Mouse (Mus musculus) embryo, embryonic 11.5 days (tissue): ENCODE results near the gene Plekha7.

ENCODE experiments used
- DNase-seq: peaks from one replicate; pipeline ENCODE4 v3.0.0-alpha.2; 2012; ENCODE audit warnings: low read depth, low spot score

Gene Plekha7

GRCm38 (mm10) chr7:116251516-116251915 is 56.7 kb downstream of the Plekha7 start:
- no peak for DNase-seq

GRCm38 (mm10) chr7:116248536-116248935 is 59.6 kb downstream of the Plekha7 start:
- DNase-seq = no peak

DNA sequence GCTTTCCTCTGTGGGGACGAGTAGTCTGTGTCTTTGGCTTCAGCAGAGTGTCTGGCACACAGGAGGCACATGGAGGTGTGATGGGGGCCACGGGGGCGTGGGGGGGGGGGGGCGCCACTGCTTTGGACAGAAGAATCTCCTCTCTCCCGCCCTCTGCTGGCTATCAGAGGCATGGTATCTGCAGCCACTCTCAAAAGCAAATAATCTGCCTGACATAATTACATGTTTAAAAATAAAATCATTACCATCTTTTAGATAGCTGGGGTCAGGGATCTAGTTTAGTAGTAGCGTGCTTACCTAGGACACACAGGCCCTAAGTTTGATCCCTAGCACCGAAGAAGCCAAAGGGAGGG is 60.8 kb downstream of the Plekha7 start:
- DNase-seq = no peak

GRCm38 (mm10) chr7:116246696-116247376 is 61.3 kb downstream of the Plekha7 start:
- no peak for DNase-seq

- DNase-seq = no peak
Measured at GRCm38 (mm10) chr7:116245815-116246695, 62.1 kb downstream of the Plekha7 start.

DNA sequence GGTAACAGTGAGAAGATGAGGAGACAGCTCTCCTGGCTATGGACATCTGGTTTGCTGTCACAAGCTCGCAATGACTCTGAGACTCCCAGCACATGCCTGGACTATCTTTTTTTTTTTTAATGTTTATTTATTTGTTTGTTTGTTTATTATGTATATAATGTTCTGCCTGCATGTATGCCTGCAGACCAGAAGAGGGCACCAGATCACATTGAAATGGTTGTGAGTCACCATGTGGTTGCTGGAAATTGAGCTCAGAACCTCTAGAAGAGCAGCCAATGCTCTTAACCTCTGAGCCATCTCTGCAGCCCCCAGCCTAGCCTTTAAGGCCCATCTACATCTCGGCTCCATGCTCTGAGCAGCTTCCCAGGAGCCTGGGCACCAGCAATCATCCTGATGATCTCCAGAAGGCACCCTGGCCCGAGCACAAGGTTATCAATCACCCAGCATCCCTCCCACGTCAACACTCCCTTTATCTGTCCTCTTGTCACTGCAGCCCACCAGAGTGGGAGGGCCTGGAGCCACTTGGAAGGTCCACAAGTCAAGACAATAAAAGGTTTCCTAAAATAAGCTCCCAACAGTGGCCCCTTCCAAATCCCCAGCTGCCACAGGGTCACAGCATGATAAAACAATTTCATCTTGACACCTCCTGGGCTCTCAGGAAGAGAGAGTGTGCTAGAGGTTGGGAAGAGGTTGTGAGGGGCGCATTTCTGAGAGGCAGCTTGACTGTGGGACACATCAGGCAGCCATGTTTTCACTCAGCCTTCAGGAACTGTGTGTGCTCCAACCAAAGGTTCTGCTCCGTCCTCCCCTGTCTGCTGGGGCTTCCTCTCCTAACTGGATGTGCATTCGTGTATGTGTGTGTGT is 63.6 kb downstream of the Plekha7 start:
- no peak for DNase-seq

DNA sequence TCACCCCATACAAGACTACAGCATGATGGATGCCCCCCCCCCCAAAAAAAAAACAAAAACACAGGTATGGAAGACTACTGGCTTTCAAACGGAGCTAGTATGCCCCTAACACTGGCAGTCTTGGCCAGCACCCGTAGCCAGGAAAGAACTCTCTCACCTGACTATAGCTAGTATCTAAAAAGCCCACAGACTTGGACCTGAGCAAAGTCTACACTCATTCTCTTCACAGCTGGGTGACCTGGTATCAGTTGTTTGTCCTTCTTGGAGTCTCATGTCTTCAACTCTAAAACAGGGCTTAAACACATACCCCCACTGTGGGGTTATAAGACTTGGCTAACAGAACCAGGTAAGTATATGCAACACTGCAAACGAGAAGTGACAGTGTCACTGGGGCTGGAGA is 65.4 kb downstream of the Plekha7 start:
- DNase-seq = no peak

GRCm38 (mm10) chr7:116241601-116242000 is 66.6 kb downstream of the Plekha7 start:
- DNase-seq = no peak

GRCm38 (mm10) chr7:116240791-116241474 is 67.2 kb downstream of the Plekha7 start:
- DNase-seq = no peak

GRCm38 (mm10) chr7:116240353-116240752 is 67.8 kb downstream of the Plekha7 start:
- no peak for DNase-seq

GRCm38 (mm10) chr7:116238320-116238719 is 69.9 kb downstream of the Plekha7 start:
- DNase-seq = no peak

- peak; percentile 36 for DNase-seq
Measured at GRCm38 (mm10) chr7:116237157-116237981, 70.8 kb downstream of the Plekha7 start.

- DNase-seq = no peak
Measured at GRCm38 (mm10) chr7:116236608-116237007, 71.6 kb downstream of the Plekha7 start.

GRCm38 (mm10) chr7:116234287-116234806 is 73.8 kb downstream of the Plekha7 start:
- no peak for DNase-seq

DNA sequence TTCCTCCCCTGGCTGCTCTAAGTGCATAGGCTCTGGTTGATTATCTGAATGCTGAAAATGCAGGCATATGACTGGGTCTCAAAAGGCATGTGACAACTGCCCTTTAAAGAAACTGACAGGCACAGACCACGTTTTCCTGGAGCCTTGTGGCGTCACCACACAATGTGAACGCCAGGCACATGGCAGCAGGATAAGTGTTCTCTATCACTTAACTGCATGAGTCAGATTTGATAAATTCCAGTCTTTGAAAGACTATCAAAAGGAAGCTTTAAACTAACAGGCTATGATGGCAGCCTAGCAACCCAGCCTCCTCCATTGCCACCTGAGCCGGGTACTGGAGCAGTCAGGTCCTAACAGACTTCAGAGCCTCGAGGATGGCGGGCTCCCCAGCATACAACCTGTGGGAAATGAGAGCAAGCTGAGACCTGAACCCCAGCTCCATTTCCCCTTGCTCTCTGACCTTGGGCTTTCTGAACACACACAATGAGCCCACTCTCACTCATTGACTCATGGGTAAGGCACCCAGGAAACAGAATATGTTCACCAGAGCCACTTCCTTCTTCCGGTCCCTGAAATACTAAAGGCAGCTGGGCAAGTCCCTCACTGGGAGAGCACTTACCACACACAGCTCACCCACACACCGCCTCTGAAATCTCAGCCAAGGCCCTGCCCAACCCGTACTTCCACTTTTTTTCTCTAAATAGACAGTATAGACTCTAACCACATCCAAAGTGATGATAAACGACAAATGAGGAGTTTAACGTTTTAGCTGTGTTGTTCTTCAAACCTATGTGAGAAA is 77.2 kb downstream of the Plekha7 start:
- no peak for DNase-seq

GRCm38 (mm10) chr7:116226877-116227282 is 81.3 kb downstream of the Plekha7 start:
- no peak for DNase-seq

- DNase-seq = no peak
Measured at GRCm38 (mm10) chr7:116226316-116226715, 81.9 kb downstream of the Plekha7 start.

- DNase-seq = no peak
Measured at GRCm38 (mm10) chr7:116224543-116224942, 83.6 kb downstream of the Plekha7 start.

DNA sequence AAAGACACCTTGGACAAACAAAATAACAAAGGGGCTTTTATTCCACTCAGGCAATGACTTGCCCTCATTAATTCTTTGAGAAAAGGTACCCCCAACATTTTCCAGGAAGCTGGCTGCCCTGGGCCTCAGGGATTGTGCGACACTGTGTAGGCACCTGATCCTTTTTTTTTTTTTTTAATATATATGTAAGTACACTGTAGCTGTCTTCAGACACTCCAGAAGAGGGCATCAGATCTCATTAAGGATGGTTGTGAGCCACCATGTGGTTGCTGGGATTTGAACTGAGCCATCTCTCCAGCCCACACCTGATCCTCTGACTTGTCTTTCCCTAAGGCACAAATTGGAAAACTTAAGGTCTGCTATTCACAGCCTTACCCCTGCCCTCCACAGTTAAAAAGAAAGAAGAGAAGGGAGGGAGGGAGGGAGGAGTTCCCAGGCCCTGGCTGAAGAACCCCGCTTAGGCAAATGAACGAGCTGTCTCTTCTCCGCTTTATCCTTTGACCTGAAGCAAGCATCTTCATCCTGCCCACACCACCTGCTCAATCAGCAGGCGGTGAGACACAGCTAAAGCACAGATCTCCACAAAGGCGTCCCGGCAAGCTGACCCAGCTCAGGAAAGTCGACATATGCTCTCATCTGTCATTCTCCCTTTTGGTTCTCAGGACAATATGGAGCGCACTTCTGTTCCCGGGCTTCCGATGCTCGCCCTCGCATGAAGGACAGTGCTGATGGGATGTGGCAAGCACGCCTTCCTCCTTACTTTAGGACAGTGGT is 85.0 kb downstream of the Plekha7 start:
- no peak for DNase-seq
